Mouse (Mus musculus) fibroblast of lung, adult 2 months (primary cell): Measurements from ENCODE around the gene Tex14.
A peak's percentile ranks its signal among the peaks of the same experiment; 100 is the strongest.
"Not testable (repeated sequence)": the region's sequence is repeated elsewhere in the genome, so short reads cannot be mapped to it uniquely, and the experiment has no call there.

Experiments
- DNase-seq: peaks from one replicate; pipeline ENCODE4 v3.0.0-alpha.2; 2011; ENCODE audit warnings: low read depth

The Tex14 gene

GRCm38 (mm10) chr11:87472058-87472457, 67.2 kb downstream of the Tex14 start:
- DNase-seq: not testable (repeated sequence)

DNA sequence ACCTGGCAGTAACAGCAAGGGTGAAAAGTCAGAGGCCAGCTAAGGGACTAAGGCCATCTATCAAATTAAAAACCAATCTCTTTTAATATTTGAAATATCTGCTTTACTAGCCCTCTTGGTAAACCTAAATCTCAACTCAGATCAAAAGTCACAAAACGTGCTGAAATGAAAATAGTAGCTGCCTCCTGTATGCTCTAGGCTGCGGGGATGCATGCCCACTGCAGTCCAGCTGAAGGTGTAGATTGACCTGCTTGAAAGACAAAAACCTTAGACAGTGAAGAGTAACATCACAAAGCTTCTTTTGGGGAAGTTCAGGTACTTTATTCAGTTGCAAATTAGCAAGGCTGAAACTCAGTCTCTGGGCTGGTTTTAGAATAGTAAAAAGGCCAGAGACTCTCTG, 74.3 kb downstream of the Tex14 start:
- not testable (repeated sequence) for DNase-seq

DNA sequence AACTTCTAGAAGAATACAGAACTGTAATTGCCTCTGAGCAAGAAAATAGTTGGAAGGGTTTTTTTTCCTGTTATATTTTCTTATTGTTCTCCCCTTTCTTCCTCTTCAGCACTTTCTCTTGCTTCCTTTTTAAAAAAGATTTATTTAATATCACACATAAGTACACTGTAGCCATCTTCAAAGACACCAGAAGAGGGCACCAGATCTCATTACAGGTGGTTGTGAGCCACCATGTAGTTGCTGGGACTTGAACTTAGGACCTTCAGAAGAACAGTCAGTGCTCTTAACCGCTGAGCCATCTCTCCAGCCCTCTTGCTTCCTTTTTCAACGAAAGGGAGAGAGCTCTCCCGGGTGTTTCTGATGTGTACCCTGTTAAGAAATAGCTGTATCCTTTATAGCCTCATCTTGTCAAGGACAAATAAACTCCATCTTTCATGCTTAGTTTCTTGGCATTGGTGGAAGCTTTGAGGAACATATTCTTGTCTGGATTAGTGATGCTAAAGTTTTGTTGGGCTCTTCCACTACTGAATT, 79.0 kb downstream of the Tex14 start:
- DNase-seq: no peak

- no peak for DNase-seq
Measured at GRCm38 (mm10) chr11:87488948-87489347, 84.1 kb downstream of the Tex14 start.

- DNase-seq: no peak
Measured at GRCm38 (mm10) chr11:87504690-87505214, 99.9 kb downstream of the Tex14 start.

- no peak for DNase-seq
Measured at GRCm38 (mm10) chr11:87506502-87506901, 101.6 kb downstream of the Tex14 start.

DNA sequence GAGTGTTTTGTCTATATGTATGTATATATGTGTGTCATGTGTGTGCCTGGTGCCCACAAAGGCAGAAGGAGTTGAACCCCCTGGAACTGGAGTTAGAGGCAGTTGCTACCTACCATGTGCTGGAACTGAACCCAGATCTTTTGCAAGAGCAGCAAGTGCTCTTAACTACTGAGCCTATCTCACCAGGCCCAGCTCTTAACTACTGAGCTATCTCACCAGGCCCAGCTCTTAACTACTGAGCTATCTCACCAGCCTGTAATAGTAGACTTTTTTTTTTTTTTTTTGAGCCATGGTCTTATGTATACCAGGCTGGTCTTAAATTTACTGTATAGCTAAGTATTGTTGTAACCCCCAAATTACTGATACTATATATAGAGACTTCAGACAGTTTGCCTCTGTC, 102.2 kb downstream of the Tex14 start:
- no peak for DNase-seq

GRCm38 (mm10) chr11:87519260-87519659, 114.4 kb downstream of the Tex14 start:
- peak; percentile 36 for DNase-seq

- DNase-seq: no peak
Measured at GRCm38 (mm10) chr11:87523466-87523865, 118.6 kb downstream of the Tex14 start.

DNA sequence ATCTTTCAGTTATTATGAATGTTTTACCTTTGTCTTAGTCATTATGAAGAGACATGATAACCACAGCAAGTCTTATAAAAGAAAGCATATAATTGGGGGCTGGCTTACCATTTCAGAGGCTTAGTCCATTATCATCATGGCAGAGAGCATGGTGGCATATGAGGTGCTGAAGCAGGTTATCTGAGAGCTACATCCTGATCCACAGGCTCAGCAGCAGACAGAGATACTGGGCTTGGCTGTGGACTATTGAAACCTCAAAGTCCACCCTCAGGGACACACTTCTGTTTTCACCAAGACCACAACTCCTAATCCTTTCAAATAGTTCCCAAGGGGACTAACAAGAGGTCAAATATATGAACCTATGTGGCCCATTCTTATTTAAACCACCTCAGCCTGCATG, 119.1 kb downstream of the Tex14 start:
- DNase-seq: no peak

GRCm38 (mm10) chr11:87524780-87525179, 119.9 kb downstream of the Tex14 start:
- DNase-seq: no peak

GRCm38 (mm10) chr11:87527364-87527763, 122.5 kb downstream of the Tex14 start:
- DNase-seq: no peak

DNA sequence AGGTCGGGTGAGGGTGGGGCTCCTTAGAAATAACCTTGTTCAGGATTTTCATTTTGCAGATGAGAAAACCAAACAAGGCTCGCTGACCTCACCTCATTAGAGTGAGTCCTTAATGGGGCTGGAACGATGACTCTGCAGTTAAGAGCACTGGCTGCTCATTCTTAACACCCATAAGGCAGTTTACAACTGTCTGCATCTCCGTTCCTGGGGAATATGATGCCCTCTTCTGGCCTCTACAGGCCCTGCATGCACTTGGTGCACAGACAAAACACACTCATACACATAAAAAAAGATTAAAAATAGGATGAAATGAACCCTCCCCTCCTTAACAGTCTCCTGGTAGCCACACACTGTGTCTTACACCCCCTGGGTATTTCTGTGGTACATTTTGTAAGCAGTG, 123.1 kb downstream of the Tex14 start:
- DNase-seq: no peak

GRCm38 (mm10) chr11:87531695-87532094, 126.8 kb downstream of the Tex14 start:
- no peak for DNase-seq

DNA sequence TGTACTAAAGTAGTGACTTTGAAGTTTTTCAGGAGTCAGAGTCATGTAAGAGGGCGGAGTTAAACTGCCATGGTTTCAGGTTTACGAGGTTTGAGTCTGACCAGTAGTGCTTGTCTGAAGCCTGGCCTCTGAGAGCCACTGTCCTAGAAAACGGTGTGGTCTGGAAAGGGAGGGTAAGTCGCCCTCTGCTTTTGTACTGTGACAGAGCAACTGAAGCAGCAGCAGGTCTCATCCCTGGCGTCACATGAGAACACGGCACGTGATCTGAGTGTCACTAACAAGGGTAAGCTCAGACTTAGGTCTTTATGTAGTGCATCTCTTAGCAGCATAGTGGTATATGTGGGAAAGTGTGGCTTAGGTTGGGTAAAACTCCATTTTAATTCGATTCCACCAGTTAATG, 137.4 kb downstream of the Tex14 start:
- DNase-seq: no peak

DNA sequence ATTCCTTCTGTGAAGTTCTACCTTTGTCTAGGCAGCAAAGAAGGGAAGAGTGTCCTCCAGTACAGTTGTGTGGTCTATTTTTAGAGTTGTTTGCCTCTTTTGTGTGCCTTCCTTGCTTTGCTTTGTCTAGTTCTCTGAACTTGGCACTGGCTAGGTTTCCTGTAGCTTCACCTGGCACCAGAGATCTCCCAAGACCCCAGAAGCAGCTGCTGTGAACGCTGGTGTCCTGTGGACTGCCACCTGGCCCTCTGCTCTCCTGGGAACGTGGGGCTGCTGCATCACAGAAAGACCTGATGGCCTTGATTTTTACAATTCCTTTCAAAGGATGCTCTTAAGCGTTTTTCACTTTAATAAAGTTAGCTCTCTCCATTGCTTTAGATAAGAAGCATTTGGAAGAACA, 138.0 kb downstream of the Tex14 start:
- DNase-seq: no peak

DNA sequence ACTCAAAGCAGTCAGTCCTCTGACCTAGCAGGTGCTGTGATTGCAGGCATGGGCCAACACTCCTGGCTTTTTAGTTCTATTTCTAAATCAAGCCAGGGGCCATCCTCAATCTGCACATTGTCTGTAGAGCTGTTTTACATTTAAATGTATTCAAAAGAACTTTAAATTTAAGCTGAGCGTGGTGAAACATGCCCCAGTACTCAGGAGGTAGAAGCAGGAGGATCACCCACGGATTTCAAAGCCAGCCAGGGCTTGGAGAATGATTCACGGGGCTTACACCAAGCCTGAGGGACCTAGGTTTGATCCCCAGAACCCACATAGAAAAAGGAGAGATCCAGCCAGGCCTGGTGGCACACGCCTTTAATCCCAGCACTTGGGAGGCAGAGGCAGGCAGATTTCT, 148.5 kb downstream of the Tex14 start:
- DNase-seq: no peak

- no peak for DNase-seq
Measured at GRCm38 (mm10) chr11:87554386-87554785, 149.5 kb downstream of the Tex14 start.

GRCm38 (mm10) chr11:87555106-87555703, 150.3 kb downstream of the Tex14 start:
- no peak for DNase-seq

DNA sequence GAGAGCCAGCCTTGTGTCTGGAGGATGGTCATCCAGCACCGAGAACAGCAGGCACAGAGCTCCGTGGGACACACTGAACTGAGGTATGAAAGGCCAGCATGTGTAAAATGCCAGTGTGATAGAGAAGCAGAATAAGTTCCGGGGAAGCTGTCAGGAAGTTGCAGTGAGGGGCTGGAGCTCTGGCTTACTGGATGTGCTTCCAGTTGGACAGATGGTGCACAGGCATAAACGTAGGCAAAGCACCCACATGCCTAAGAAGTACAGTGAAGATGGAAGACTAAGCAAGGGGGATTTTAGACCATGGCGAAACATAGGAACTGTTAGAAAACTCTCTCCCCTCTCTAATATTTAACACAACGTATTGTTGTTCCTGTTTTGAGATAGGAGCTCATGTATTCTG, 156.3 kb downstream of the Tex14 start:
- no peak for DNase-seq

DNA sequence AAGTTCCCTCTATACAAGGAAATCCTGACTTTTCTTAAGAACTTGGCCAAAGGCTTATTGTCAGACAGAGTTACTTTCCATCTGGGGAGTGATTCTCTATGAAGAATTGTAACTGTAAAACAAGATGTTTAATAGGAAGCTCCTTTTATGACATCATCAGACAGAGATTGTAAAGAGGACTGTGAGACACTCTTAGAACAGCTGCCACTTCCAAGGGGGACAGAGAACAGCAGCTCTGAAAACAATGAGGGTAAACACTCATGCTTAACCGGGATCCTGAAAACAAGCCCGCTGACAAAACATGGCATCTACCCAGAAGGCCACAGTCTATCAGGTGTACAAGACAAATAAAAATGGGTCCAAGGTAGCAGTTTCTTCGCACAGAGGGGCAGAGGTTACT, 161.6 kb downstream of the Tex14 start, which contains the start of gene Gm11492:
TSS of gene Gm11492 (plus strand) at position 153 of the 400 bp plus-strand sequence.
- no peak for DNase-seq

DNA sequence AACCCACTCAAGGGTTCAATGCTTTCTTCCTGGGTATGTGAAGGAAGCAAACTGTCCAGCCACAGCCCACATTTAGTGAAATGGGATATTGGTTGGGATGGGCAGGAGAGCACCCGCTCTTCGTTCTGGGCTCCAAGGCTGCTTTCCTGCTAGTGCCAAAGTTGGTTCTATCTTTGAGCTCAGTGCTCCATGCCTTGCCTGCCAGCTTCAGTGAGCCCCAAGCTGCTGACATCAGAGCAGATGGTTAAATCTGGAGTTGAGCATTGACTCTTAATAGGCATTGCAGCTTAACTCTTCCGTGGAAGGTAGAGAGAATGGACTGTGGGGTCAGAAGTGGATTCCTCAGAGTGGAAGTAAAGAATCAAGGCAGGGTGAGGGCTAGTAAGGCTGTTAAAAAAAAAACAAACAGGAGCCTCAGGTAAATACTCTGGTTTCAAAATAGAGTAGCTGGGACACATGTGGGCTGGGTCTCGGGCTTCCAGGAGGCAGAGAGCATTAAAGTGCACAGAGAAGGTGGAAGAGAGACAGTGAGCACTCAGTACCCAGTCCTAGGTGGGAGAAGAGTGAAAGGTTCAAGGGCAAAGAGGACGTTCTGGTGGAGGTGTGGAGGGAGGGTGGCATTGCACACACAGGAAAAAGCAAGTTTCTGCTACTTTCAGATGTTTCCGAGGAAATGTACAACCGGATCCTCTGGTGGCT, 163.5 kb downstream of the Tex14 start, which contains the start of gene Sept4:
TSS of gene Sept4 (plus strand) at position 649 of the 699 bp plus-strand sequence.
- DNase-seq: no peak

DNA sequence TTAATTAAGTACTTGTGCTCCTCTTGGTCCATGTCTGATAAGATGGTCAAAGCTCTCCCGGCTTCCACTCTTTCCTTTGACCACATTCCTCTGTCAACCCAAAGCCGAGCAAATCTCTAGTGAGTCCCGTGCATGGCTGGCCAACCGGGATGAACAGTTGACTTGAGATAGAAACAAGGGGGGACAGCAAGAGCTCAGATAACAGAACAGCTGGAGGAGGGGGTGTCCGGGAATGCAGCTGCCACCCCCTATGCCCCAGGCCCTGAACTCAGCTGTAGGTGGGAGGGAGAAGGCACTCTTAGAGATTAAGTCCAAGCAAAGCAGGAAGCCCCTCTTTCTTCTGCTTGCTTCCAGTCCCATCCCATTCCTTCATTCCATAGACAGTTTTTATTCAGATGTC, 165.9 kb downstream of the Tex14 start:
- DNase-seq: no peak
